Comparison of ENCODE assay signal across 9 mouse cellular contexts in genomic region chr7:45785388-45786135, GRCm38 (mm10). TPM values are rescaled to one million over a fixed set of nuclear protein-coding genes. Genes with fewer than 3 reads are reported as not detected.
DNase-seq lines count a peak whose midpoint lies in the region; ATAC-seq and TF ChIP-seq lines count a peak whose summit lies in the region.
"Had no signal": no experiment of that assay in that cellular context is flagged by ENCODE, and none has a peak within 500 bp of the region (broad histone marks: within the 10 kb centered on the region; RNA-seq: fewer than 3 reads in every experiment).

No protein-coding gene starts in this region.

- peaks cover 23% of the 10 kb centered on the region for H3K36me3 ChIP-seq in intestine, embryonic 14.5 days (ENCODE audit: control insufficient read depth, insufficient read depth, low read length)
- H3K36me3 ChIP-seq in midbrain, postnatal 0 days (ENCODE audit: insufficient read depth, low read length), result peaks cover 24% of the 10 kb centered on the region

- ATAC-seq in intestine, embryonic 14.5 days (replicated peaks; ENCODE audit: low FRiP score, low TSS enrichment, low read depth), result peak; percentile 30
- ATAC-seq in midbrain, postnatal 0 days (ENCODE audit: low FRiP score), result peak; percentile 28

- H3K27me3 ChIP-seq in intestine, embryonic 14.5 days (replicated peaks; ENCODE audit: control insufficient read depth, insufficient read depth, low read length), result 0 out of 2 replicates have a peak, but pooled peaks cover 3% of the 10 kb centered on the region
- H3K27me3 ChIP-seq in midbrain, postnatal 0 days (ENCODE audit: insufficient read depth, low read length), result no peaks in the 10 kb centered on the region

- TF ChIP-seq CTCF in midbrain, postnatal 0 days (IDR thresholded peaks at IDR 0.05), result no peak; the same call in 1 of the 2 replicates

- H3K27ac ChIP-seq in intestine, embryonic 14.5 days (ENCODE audit: low read depth), result no peak overlapping the region; the same call in 1 of the 2 replicates
- H3K27ac ChIP-seq in midbrain, postnatal 0 days (ENCODE audit: low read depth, low read length), result peak overlapping the region; percentile 92

- DNase-seq in frontal cortex, postnatal 10 days (ENCODE audit: low spot score in 2 of 2), result peak; percentile 67 to 72
- no peak for DNase-seq in frontal cortex, postnatal 25 days (ENCODE audit: low spot score in 2 of 2)
- peak; percentile 59 for DNase-seq in right cerebral cortex, postnatal 14 days
- no peak for DNase-seq in right cerebral cortex, adult 18-20 months
- peak; percentile 74 for DNase-seq in intestine, embryonic 14.5 days (ENCODE audit: low spot score)
- peak; percentile 50 for DNase-seq in midbrain, postnatal 0 days (ENCODE audit: low spot score)
- no peak for DNase-seq in spleen, postnatal 10 days (ENCODE audit: low spot score in 2 of 2)
- DNase-seq in ovary, adult 18-20 months (ENCODE audit: low spot score), result no peak

- 0% methylated on average over 38 of the region's 42 CpGs for WGBS in intestine, embryonic 14.5 days
- under 1% methylated on average over 31 of the region's 42 CpGs for WGBS in midbrain, postnatal 0 days

- no peaks in the 10 kb centered on the region for H3K9me3 ChIP-seq in intestine, embryonic 14.5 days (ENCODE audit: control insufficient read depth, low read length)
- H3K9me3 ChIP-seq in midbrain, postnatal 0 days (ENCODE audit: low read length), result no peaks in the 10 kb centered on the region

- peaks cover 16% of the 10 kb centered on the region; the same call in 1 of the 2 replicates for H3K4me1 ChIP-seq in intestine, embryonic 14.5 days (replicated peaks; ENCODE audit: control insufficient read depth, insufficient read depth, low read length)
- H3K4me1 ChIP-seq in midbrain, postnatal 0 days (ENCODE audit: insufficient read depth, low read length), result peaks cover 5% of the 10 kb centered on the region; the same call in 1 of the 2 replicates

- peak overlapping the region; percentile 48 for H3K4me3 ChIP-seq in intestine, embryonic 14.5 days (ENCODE audit: low read depth, low read length)
- H3K4me3 ChIP-seq in midbrain, postnatal 0 days (ENCODE audit: low read depth, low read length), result peak overlapping the region; percentile 92

- peak overlapping the region; percentile 62 for H3K4me2 ChIP-seq in intestine, embryonic 14.5 days (ENCODE audit: low read length)
- H3K4me2 ChIP-seq in midbrain, postnatal 0 days (ENCODE audit: low read depth, low read length, poor library complexity, severe bottlenecking), result peak overlapping the region; percentile 88

- H3K9ac ChIP-seq in intestine, embryonic 14.5 days (ENCODE audit: low read length), result peak overlapping the region; percentile 34
- peak overlapping the region; percentile 99 for H3K9ac ChIP-seq in midbrain, postnatal 0 days (replicated peaks; ENCODE audit: low read length, poor library complexity, severe bottlenecking)

RNA-seq across cellular contexts. Expression of gene Sult2b1, which starts 1.1 kb away (rescaled TPM):
- 1.2 and 2.3 TPM in 2 replicates for polyA plus RNA-seq in intestine, embryonic 14.5 days (2014; fragmentation: Nextera tagmentation; extraction: Ambion mirVana)
- total RNA-seq in midbrain, postnatal 0 days (2014; rRNA removed), result 5.0 and 5.1 TPM in 2 replicates
- 5.6 and 6.1 TPM in 2 replicates for polyA plus RNA-seq in midbrain, postnatal 0 days (2015; fragmentation: Nextera tagmentation; extraction: Ambion mirVana)

RNA-seq across cellular contexts. Expression of gene Lmtk3, which starts 2.0 kb away (rescaled TPM):
- 1.5 and 1.9 TPM in 2 replicates for polyA plus RNA-seq in intestine, embryonic 14.5 days (2014; fragmentation: Nextera tagmentation; extraction: Ambion mirVana)
- total RNA-seq in midbrain, postnatal 0 days (2014; rRNA removed), result 170 and 172 TPM in 2 replicates
- polyA plus RNA-seq in midbrain, postnatal 0 days (2015; fragmentation: Nextera tagmentation; extraction: Ambion mirVana), result 13.7 and 19.1 TPM in 2 replicates

RNA-seq across cellular contexts. Expression of gene Cyth2, which starts 28.8 kb away (rescaled TPM):
- polyA plus RNA-seq in intestine, embryonic 14.5 days (2014; fragmentation: Nextera tagmentation; extraction: Ambion mirVana), result 91.9 and 95.5 TPM in 2 replicates
- total RNA-seq in midbrain, postnatal 0 days (2014; rRNA removed), result 210 and 223 TPM in 2 replicates
- 219 and 236 TPM in 2 replicates for polyA plus RNA-seq in midbrain, postnatal 0 days (2015; fragmentation: Nextera tagmentation; extraction: Ambion mirVana)

RNA-seq across cellular contexts. Expression of gene Kcnj14, which starts 39.0 kb away (rescaled TPM):
- 1.2 and 1.5 TPM in 2 replicates for polyA plus RNA-seq in intestine, embryonic 14.5 days (2014; fragmentation: Nextera tagmentation; extraction: Ambion mirVana)
- total RNA-seq in midbrain, postnatal 0 days (2014; rRNA removed), result 0.71 and 2.1 TPM in 2 replicates
- 1.5 TPM in 2 replicates for polyA plus RNA-seq in midbrain, postnatal 0 days (2015; fragmentation: Nextera tagmentation; extraction: Ambion mirVana)
- polyA plus RNA-seq: spleen, adult 2 months had no signal

RNA-seq across cellular contexts. Expression of gene Grwd1, which starts 45.2 kb away (rescaled TPM):
- polyA plus RNA-seq in intestine, embryonic 14.5 days (2014; fragmentation: Nextera tagmentation; extraction: Ambion mirVana), result 86.9 and 95.1 TPM in 2 replicates
- 31.3 and 34.2 TPM in 2 replicates for total RNA-seq in midbrain, postnatal 0 days (2014; rRNA removed)
- 48.7 and 52.9 TPM in 2 replicates for polyA plus RNA-seq in midbrain, postnatal 0 days (2015; fragmentation: Nextera tagmentation; extraction: Ambion mirVana)

Comparison
In these comparisons a context has a peak if more than half of its experiments do, and no peak if none do; other contexts are left out.
1. DNase-seq: peak in frontal cortex, postnatal 10 days (2 of 2), right cerebral cortex, postnatal 14 days (single experiment), intestine, embryonic 14.5 days (single experiment) and midbrain, postnatal 0 days (single experiment); none in frontal cortex, postnatal 25 days (0 of 2), right cerebral cortex, adult 18-20 months (single experiment), spleen, postnatal 10 days (0 of 2) and ovary, adult 18-20 months (single experiment).